Mouse (Mus musculus): ENCODE results near the gene Dctn5. TPM values are rescaled to one million over a fixed set of nuclear protein-coding genes. Genes with fewer than 3 reads are reported as not detected.
A peak's percentile ranks its signal among the peaks of the same experiment; 100 is the strongest.
"Not testable (repeated sequence)": the region's sequence is repeated elsewhere in the genome, so short reads cannot be mapped to it uniquely, and the experiment has no call there.

The Dctn5 gene
- total RNA-seq (2021), result 10 to 100 TPM; 26.4 to 28.3 TPM
- long read RNA-seq, experiment 1, transcript Dctn5-201 (6 exons, 1,532 nt), result major isoform, 14 of 38 reads
- long read RNA-seq, experiment 1, partial matches to known transcripts, result 0 of 38 reads
- long read RNA-seq, experiment 1, other reads (novel, unspliced or antisense), result 23 of 38 reads
- long read RNA-seq, experiment 2, transcript Dctn5-201 (6 exons, 1,532 nt), result major isoform, 7 of 38 reads
- long read RNA-seq, experiment 2, partial matches to known transcripts, result 0 of 38 reads
- long read RNA-seq, experiment 2, other reads (novel, unspliced or antisense), result 31 of 38 reads

- peak; percentile 98 to 100 for DNase-seq
Observed at GRCm38 (mm10) chr7:122132497-122133337, at the start of gene Dctn5, which contains the start of gene Palb2. Gene Dctn5 (plus strand): TSS chr7:122133041. Gene Palb2 (minus strand): TSS chr7:122132985.

- DNase-seq, result no peak
Observed at GRCm38 (mm10) chr7:122087195-122087982, 45.5 kb upstream of the Dctn5 start.

GRCm38 (mm10) chr7:122094564-122095330 lies 38.1 kb upstream of the Dctn5 start:
- no peak for DNase-seq

- DNase-seq, result no peak
Observed at GRCm38 (mm10) chr7:122098009-122098408, 34.8 kb upstream of the Dctn5 start.

GRCm38 (mm10) chr7:122099222-122099621 lies 33.6 kb upstream of the Dctn5 start:
- DNase-seq, result peak; percentile 34 to 52

GRCm38 (mm10) chr7:122101014-122101746 lies 31.7 kb upstream of the Dctn5 start:
- DNase-seq, result not testable (repeated sequence)

- peak; percentile 88 to 91 for DNase-seq
Observed at GRCm38 (mm10) chr7:122101747-122102244, 31.0 kb upstream of the Dctn5 start, which contains the start of gene Ndufab1. Gene Ndufab1 (minus strand): TSS chr7:122101886.

- DNase-seq, result no peak
Observed at GRCm38 (mm10) chr7:122108206-122108605, 24.6 kb upstream of the Dctn5 start.

GRCm38 (mm10) chr7:122123518-122123917 lies 9.3 kb upstream of the Dctn5 start:
- DNase-seq, result no peak

- DNase-seq, result no peak
Observed at GRCm38 (mm10) chr7:122125636-122126035, 7.2 kb upstream of the Dctn5 start.

- no peak for DNase-seq
Observed at GRCm38 (mm10) chr7:122126946-122127345, 5.9 kb upstream of the Dctn5 start.

GRCm38 (mm10) chr7:122131834-122132233 lies 1.0 kb upstream of the Dctn5 start:
- no peak for DNase-seq

GRCm38 (mm10) chr7:122133338-122133625 lies 441 bp downstream of the Dctn5 start:
- DNase-seq, result no peak

- DNase-seq, result no peak
Observed at GRCm38 (mm10) chr7:122135070-122135469, 2.2 kb downstream of the Dctn5 start.

GRCm38 (mm10) chr7:122137071-122137470 lies 4.2 kb downstream of the Dctn5 start:
- DNase-seq, result no peak

GRCm38 (mm10) chr7:122138190-122138589 lies 5.3 kb downstream of the Dctn5 start:
- peak in 1 of 2 experiments; percentile 25 for DNase-seq

- DNase-seq, result no peak
Observed at GRCm38 (mm10) chr7:122140991-122141390, 8.2 kb downstream of the Dctn5 start.

- no peak for DNase-seq
Observed at GRCm38 (mm10) chr7:122152473-122152872, 19.6 kb downstream of the Dctn5 start.

GRCm38 (mm10) chr7:122158488-122158887 lies 25.6 kb downstream of the Dctn5 start:
- peak in 1 of 2 experiments; percentile 5 for DNase-seq
